Mouse (Mus musculus) brown adipose tissue, adult 24 weeks (tissue): ENCODE results near the gene Hcn2. TPM values are rescaled to one million over a fixed set of nuclear protein-coding genes. Genes with fewer than 3 reads are reported as not detected.

Source experiments
- H3K27ac ChIP-seq: fragments of 200-500 bp; replicated peaks from 2 replicates; pipeline ENCODE4 v1.5.1; 2012; ENCODE audit warnings: low read depth, mild to moderate bottlenecking, low read length
- H3K4me1 ChIP-seq: fragments of 200-500 bp; 2 replicates; pipeline ENCODE4 v1.6.1; 2012; ENCODE audit warnings: low read length, mixed read lengths; ENCODE audit not compliant: control insufficient read depth, insufficient read depth, insufficient read length
- H3K4me3 ChIP-seq: fragments of 200-500 bp; 2 replicates; pipeline ENCODE4 v1.5.1; 2012; ENCODE audit warnings: low read depth, mild to moderate bottlenecking, low read length, moderate library complexity; ENCODE audit not compliant: insufficient read depth
- polyA plus RNA-seq: library from polyadenylated mRNA; stranded (reverse); fragments of >200 nt; gene quantifications from 2 replicates; pipeline ENCODE4 v1.2.4, GENCODE M21; 2012; ENCODE audit not compliant: missing spikeins, insufficient read depth, insufficient read length

The Hcn2 gene
- polyA plus RNA-seq, 1 experiment: 0.52 TPM

- no peak overlapping the region for H3K27ac ChIP-seq
- H3K4me3 ChIP-seq: peak overlapping the region; percentile 54
- peaks cover 2% of the 10 kb centered on the region; the same call in 1 of the 2 replicates for H3K4me1 ChIP-seq
Measured at GRCm38 (mm10) chr10:79779784-79780663, 63.6 kb downstream of the Hcn2 start.

DNA sequence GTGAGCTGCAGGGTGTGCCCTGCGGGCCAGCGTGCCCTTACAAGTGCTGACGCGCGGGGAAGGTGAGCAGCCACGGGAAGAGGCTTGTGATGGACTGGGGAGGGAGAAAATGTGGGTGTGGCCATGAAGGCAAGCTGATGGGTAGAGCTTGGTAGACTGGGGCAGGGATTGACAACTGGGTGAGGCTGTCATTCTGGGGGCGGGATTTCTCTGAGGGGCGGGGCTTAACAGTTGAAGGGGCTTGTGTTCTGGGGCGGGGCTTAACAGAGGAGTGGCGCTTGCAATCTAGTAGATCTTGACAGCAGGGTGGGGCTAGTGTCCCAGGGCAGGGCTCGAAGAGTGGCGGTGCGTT lies 64.2 kb downstream of the Hcn2 start:
- Histone ChIP-seq H3K4me1 (peaks cover 2% of the 10 kb centered on the region; the same call in 1 of the 2 replicates), H3K4me3 (peak overlapping the region; percentile 54), H3K27ac (no peak overlapping the region)

- Histone ChIP-seq H3K4me3 (no peak overlapping the region), H3K4me1 (peaks cover 2% of the 10 kb centered on the region; the same call in 1 of the 2 replicates), H3K27ac (no peak overlapping the region)
Measured at GRCm38 (mm10) chr10:79781139-79781538, 64.7 kb downstream of the Hcn2 start.

- Histone ChIP-seq H3K4me1 (peaks cover 2% of the 10 kb centered on the region; the same call in 1 of the 2 replicates), H3K27ac (no peak overlapping the region), H3K4me3 (no peak overlapping the region)
Measured at GRCm38 (mm10) chr10:79781956-79782355, 65.5 kb downstream of the Hcn2 start.

DNA sequence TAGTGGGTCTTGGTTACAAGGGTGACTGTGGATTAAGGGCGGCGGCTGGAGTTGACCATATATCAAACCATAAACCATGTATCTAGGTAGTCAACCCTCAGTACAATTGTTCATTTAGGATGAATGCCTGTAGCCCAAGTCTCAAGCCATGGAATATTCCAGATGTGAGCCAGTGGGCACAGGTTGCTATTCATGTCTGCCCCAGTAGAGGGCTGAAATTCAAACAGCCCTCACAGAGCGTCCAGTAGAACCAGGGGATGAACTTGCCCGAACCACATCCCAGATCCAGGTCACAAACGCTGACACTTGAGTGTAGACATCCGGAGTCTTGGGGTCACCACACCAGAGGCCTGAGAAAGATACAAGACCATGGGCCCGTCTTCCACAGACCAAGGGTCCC lies 66.6 kb downstream of the Hcn2 start:
- Histone ChIP-seq H3K4me1 (peaks cover 2% of the 10 kb centered on the region; the same call in 1 of the 2 replicates), H3K4me3 (no peak overlapping the region), H3K27ac (no peak overlapping the region)

DNA sequence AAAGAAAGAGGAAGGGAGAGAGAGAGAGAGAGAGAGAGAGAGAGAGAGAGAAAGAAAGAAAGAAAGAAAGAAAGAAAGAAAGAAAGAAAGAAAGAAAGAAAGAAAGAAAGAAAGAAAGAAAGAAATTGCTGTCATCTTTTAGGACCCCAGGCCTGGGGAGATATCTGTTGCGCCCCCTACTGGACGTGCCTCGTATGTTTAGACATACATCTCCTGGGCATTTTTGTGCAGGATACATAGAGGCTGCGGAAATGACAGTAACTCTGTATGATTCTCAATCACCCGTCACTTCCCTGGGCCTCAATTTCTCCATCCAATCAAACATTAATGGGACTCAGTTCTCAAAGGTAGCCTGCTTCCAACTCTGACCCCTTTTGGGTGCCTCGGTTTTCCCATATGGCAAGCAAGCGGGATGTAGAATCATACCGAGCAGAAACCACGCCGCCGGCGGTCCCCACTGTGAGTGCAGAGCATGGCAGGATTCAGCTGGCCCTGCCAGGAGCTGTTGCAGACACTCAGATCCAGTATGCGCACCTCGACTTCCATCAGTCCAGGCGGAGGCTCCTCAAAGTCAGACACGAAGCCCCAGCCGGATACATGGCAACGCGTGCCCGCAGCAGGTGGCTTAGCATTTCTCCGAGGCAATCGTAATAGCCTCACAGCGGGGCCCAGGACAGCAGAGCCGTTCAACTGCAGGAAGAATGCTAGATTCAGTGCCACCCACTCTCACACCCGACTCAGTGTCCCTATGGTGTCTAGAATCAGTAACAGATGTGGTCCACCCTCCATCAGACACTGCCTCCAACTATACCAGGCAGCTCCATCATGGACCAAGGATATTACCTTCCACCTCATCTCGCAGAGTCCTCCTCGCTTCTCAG lies 67.7 kb downstream of the Hcn2 start:
- H3K27ac ChIP-seq: no peak overlapping the region
- H3K4me3 ChIP-seq: no peak overlapping the region
- H3K4me1 ChIP-seq: peaks cover 2% of the 10 kb centered on the region; the same call in 1 of the 2 replicates

Other genes starting within 250 kb of the Hcn2 start
- gene Vmn2r83, start 247.9 kb upstream of the Hcn2 start, polyA plus RNA-seq: not detected in 2 replicates
- gene Plpp2, start 182.8 kb upstream of the Hcn2 start, polyA plus RNA-seq: 3.9 and 4.3 TPM in 2 replicates
- 6.1 and 8.5 TPM in 2 replicates for gene Mier2, start 161.4 kb upstream of the Hcn2 start, polyA plus RNA-seq
- not detected in 2 replicates for gene Theg, start 129.3 kb upstream of the Hcn2 start, polyA plus RNA-seq
- 0.48 TPM in 1 of 2 replicates, not detected in the other for gene C2cd4c, start 102.6 kb upstream of the Hcn2 start, polyA plus RNA-seq
- 0.92 and 1.7 TPM in 2 replicates for gene Shc2, start 78.7 kb upstream of the Hcn2 start, polyA plus RNA-seq
- 1.2 TPM in 1 of 2 replicates, not detected in the other for gene Odf3l2, start 70.9 kb upstream of the Hcn2 start, polyA plus RNA-seq
- gene Madcam1, start 52.1 kb upstream of the Hcn2 start, polyA plus RNA-seq: not detected in 2 replicates
- gene Tpgs1, start 47.3 kb upstream of the Hcn2 start, polyA plus RNA-seq: 17.0 and 17.6 TPM in 2 replicates
- gene Cdc34, start 34.4 kb upstream of the Hcn2 start, polyA plus RNA-seq: 181 and 274 TPM in 2 replicates
- gene Gzmm, start 27.6 kb upstream of the Hcn2 start, polyA plus RNA-seq: not detected in 2 replicates
- gene Bsg, start 12.1 kb upstream of the Hcn2 start, polyA plus RNA-seq: 495 and 669 TPM in 2 replicates
- gene Polrmt, start 29.9 kb downstream of the Hcn2 start, polyA plus RNA-seq: 20.1 and 32.1 TPM in 2 replicates
- not detected in 2 replicates for gene Fgf22, start 38.4 kb downstream of the Hcn2 start, polyA plus RNA-seq
- 23.3 and 27.2 TPM in 2 replicates for gene Rnf126, start 50.3 kb downstream of the Hcn2 start, polyA plus RNA-seq
- gene Fstl3, start 60.6 kb downstream of the Hcn2 start, polyA plus RNA-seq: 0.96 and 1.3 TPM in 2 replicates
- gene Prss57, start 74.3 kb downstream of the Hcn2 start, polyA plus RNA-seq: not detected in 2 replicates
- gene Palm, start 76.9 kb downstream of the Hcn2 start, polyA plus RNA-seq: 12.4 and 18.7 TPM in 2 replicates
- not detected in 2 replicates for gene Misp, start 104.4 kb downstream of the Hcn2 start, polyA plus RNA-seq
- gene Ptbp1, start 137.8 kb downstream of the Hcn2 start, polyA plus RNA-seq: 45.6 and 50.5 TPM in 2 replicates
- 1.4 and 1.7 TPM in 2 replicates for gene Prtn3, start 157.8 kb downstream of the Hcn2 start, polyA plus RNA-seq
- gene Plppr3, start 158.0 kb downstream of the Hcn2 start, polyA plus RNA-seq: 1.3 TPM in 1 of 2 replicates, not detected in the other
- gene Elane, start 169.6 kb downstream of the Hcn2 start, polyA plus RNA-seq: not detected in 2 replicates
- gene Cfd, start 174.2 kb downstream of the Hcn2 start, polyA plus RNA-seq: 1,172 and 3,758 TPM in 2 replicates
- 11.2 and 12.9 TPM in 2 replicates for gene Med16, start 192.3 kb downstream of the Hcn2 start, polyA plus RNA-seq
- not detected in 2 replicates for gene Gm26602, start 194.2 kb downstream of the Hcn2 start, polyA plus RNA-seq
- gene Kiss1r, start 200.3 kb downstream of the Hcn2 start, polyA plus RNA-seq: 0.38 and 0.63 TPM in 2 replicates
- 55.0 and 60.7 TPM in 2 replicates for gene R3hdm4, start 204.6 kb downstream of the Hcn2 start, polyA plus RNA-seq
- 1.3 and 2.9 TPM in 2 replicates for gene Arid3a, start 210.4 kb downstream of the Hcn2 start, polyA plus RNA-seq
- gene Wdr18, start 243.5 kb downstream of the Hcn2 start, polyA plus RNA-seq: 25.6 and 44.7 TPM in 2 replicates